Mouse (Mus musculus): ENCODE results near the gene Duoxa2.

DNA sequence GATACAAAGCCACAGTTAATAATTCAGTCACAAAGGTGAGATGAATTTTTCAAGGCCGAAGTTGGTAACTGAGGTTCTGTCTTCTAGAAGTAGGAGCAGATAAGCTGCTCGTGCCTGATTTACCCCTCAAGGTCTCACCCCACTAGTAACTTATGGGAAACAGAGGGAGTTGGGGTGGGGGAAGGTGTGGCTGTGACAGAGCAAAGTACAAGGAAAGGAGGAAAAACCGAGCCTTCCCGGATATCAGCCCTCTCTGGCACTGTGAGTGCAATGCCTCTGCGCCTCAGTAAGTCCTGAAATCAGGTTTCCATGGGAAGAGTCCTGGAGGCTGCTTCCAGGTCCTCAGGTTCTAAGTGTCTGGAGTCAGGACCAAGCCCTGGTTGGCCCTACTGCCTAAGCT is 38.0 kb upstream of the Duoxa2 start:
- TF ChIP-seq ZNF384 (IDR thresholded peaks at IDR 0.05; ENCODE audit: low read depth, low read length) (no peak), MAFK (IDR thresholded peaks at IDR 0.05; ENCODE audit: insufficient read depth, low read depth, low read length) (no peak), HCFC1 (IDR thresholded peaks at IDR 0.05; ENCODE audit: borderline replicate concordance, insufficient read depth, low read length) (no peak), CHD2 (IDR thresholded peaks at IDR 0.05; ENCODE audit: low read depth, low read length) (no peak)
